Mouse (Mus musculus) stomach, embryonic 14.5 days (tissue): Measurements from ENCODE around the gene Adh1. TPM values are rescaled to one million over a fixed set of nuclear protein-coding genes. Genes with fewer than 3 reads are reported as not detected.

ENCODE experiments used
- ATAC-seq: fragments of 200-750 bp; cut with Nextera tagmentation; 2 replicates; pipeline ENCODE4 v1.8.0; 2017; ENCODE audit warnings: low read depth, moderate TSS enrichment; ENCODE audit not compliant: insufficient number of reproducible peaks, insufficient read depth, low FRiP score
- H3K27ac ChIP-seq: fragments of 300-500 bp; sonication (generic); 2 replicates; pipeline ENCODE4 v1.5.1; 2014; ENCODE audit warnings: mild to moderate bottlenecking, low read length, moderate library complexity, mixed read lengths
- H3K27me3 ChIP-seq: fragments of 300-500 bp; sonication (generic); 2 replicates; pipeline ENCODE4 v1.6.1; 2014; ENCODE audit warnings: low read length, control low read depth, mixed read lengths; ENCODE audit not compliant: control insufficient read depth, insufficient read depth
- H3K36me3 ChIP-seq: fragments of 300-500 bp; sonication (generic); 2 replicates; pipeline ENCODE4 v1.6.1; 2014; ENCODE audit warnings: mild to moderate bottlenecking, control low read depth, low read length, moderate library complexity, mixed read lengths; ENCODE audit not compliant: control insufficient read depth, insufficient read depth
- H3K4me1 ChIP-seq: fragments of 300-500 bp; sonication (generic); 2 replicates; pipeline ENCODE4 v1.6.1; 2014; ENCODE audit warnings: low read length, control low read depth, mixed read lengths; ENCODE audit not compliant: control insufficient read depth, insufficient read depth
- H3K4me2 ChIP-seq: fragments of 300-500 bp; sonication (generic); replicated peaks from 2 replicates; pipeline ENCODE4 v1.6.1; 2014; ENCODE audit warnings: low read depth, low read length, control low read depth
- H3K4me3 ChIP-seq: fragments of 300-500 bp; sonication (generic); 2 replicates; pipeline ENCODE4 v1.5.1; 2014; ENCODE audit warnings: low read depth, low read length, control low read depth
- H3K9ac ChIP-seq: fragments of 300-500 bp; sonication (generic); replicated peaks from 2 replicates; pipeline ENCODE4 v1.6.1; 2014; ENCODE audit warnings: low read depth, mild to moderate bottlenecking, control low read depth, low read length, moderate library complexity, mixed read lengths
- H3K9me3 ChIP-seq: fragments of 300-500 bp; sonication (generic); 2 replicates; pipeline ENCODE4 v1.6.1; 2016; ENCODE audit warnings: low read depth, low read length, control low read depth; ENCODE audit not compliant: control insufficient read depth
- WGBS: fragments of 180-500 bp; shearing (Covaris S2); extraction: QIAGEN DNeasy Blood & Tissue Kit; methylation state at CpG from one replicate; pipeline ENCODE4 v1.1.7; 2014; 5-methylcytosine and 5-hydroxymethylcytosine counted together
- polyA plus RNA-seq: library from polyadenylated mRNA; unstranded; fragments of >200 nt; fragmentation: Nextera tagmentation; extraction: Ambion mirVana; gene quantifications from 2 replicates; pipeline ENCODE4 v1.2.1, GENCODE M21; 2014

Adh1 gene
- polyA plus RNA-seq, 1 experiment from 2014 or later: 9.9 TPM

DNA sequence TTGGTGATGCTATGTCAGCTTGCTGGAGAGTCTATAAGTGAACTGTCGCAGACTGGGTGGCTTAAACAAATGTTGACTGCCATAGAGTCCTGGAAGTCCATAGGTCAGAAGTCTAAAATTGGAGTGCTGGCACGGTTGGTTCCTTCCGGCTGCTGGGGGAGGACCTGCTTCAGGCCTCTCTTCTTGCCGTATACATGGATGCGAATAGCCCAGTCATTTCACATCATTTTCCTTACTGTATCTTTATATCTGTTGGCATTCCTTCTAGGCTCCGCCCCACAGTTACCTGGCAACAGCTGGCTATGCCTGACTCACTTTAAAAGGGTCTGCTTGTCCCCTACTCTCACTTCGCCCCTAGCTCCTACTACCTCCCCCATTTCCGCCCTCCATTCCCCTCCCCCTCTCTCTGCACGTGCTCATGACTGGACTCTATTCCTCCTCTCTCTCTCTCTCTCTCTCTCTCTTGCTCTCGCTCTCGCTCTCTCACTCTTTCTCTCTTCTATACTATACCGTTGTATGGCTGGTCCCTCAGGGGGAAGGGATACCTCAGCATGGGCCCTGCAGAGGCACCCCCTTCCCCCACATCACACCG is 36.3 kb upstream of the Adh1 start:
- H3K4me1 ChIP-seq: no peaks in the 10 kb centered on the region
- no peak overlapping the region for H3K4me3 ChIP-seq
- no peaks in the 10 kb centered on the region for H3K36me3 ChIP-seq
- WGBS: 80% methylated on average over 13 of the region's 13 CpGs
- no peak overlapping the region for H3K4me2 ChIP-seq
- no peaks in the 10 kb centered on the region for H3K9me3 ChIP-seq
- no peaks in the 10 kb centered on the region for H3K27me3 ChIP-seq
- ATAC-seq: no peak
- no peak overlapping the region for H3K27ac ChIP-seq
- no peak overlapping the region for H3K9ac ChIP-seq

DNA sequence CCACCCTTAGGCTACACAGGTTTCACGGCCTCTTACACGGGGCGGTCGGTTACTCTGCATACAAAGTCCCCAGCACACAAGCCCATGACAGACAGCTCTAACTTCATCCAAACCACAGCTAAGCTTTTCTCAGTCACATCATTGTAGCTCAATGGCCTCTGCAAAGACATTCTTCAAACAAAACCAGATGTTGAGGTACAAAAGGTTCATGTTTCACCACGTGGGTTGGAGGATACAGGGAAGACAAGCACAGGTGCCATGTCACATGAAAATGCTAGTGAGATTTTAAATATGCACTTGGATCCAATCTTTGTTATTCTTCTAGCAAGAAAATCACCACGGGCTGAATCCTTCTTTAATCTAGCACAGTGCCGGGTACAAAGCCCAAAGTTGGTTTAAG is 35.5 kb upstream of the Adh1 start:
- no peaks in the 10 kb centered on the region for H3K36me3 ChIP-seq
- ATAC-seq: no peak
- H3K27ac ChIP-seq: no peak overlapping the region
- H3K4me1 ChIP-seq: no peaks in the 10 kb centered on the region
- H3K27me3 ChIP-seq: no peaks in the 10 kb centered on the region
- H3K9ac ChIP-seq: no peak overlapping the region
- H3K4me2 ChIP-seq: no peak overlapping the region
- no peak overlapping the region for H3K4me3 ChIP-seq
- no peaks in the 10 kb centered on the region for H3K9me3 ChIP-seq
- WGBS: 69% methylated on average over 6 of the region's 7 CpGs

DNA sequence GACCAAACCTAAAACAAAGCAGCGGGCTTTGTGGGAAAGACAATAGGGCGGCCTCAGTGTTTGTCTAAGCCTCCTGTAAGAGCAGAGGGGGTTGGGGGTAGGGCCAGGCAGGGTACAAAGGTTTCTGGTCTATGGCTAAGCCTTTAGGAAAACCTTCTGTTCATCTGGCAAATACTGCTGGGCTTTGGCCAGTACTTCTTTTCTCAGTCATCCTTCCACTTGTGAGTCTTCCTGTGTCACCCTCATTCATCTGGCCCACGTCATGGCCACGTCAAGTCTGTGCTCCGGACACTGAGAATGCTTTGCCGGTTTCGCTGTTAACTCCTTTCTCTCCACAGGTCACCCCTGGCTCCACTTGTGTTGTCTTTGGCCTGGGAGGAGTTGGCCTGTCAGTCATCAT is 34.9 kb upstream of the Adh1 start:
- H3K4me1 ChIP-seq: no peaks in the 10 kb centered on the region
- H3K4me2 ChIP-seq: no peak overlapping the region
- H3K27me3 ChIP-seq: no peaks in the 10 kb centered on the region
- 61% methylated on average over 7 of the region's 7 CpGs for WGBS
- H3K9ac ChIP-seq: no peak overlapping the region
- H3K4me3 ChIP-seq: no peak overlapping the region
- H3K27ac ChIP-seq: no peak overlapping the region
- H3K9me3 ChIP-seq: no peaks in the 10 kb centered on the region
- no peaks in the 10 kb centered on the region for H3K36me3 ChIP-seq
- peak; percentile 47; the same call in 1 of the 2 replicates for ATAC-seq

DNA sequence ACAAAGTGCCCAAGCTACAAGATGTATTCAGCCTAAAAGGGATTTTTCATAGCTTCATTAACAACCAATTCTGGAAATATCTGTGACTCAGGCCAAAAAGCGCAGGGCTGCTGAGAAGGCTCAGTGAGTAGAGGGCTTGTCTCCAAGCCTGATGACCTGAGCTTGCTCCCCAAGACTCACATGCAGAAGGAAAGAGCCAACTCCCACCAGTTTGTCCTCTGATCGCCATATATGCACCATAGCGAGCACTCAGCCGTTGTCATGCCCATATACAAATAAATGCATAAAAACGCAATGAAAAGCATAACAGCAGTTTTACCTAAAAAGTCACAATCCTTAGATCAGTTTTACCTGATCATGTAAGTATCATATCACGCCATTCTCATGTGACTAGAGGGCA is 34.3 kb upstream of the Adh1 start:
- H3K9ac ChIP-seq: no peak overlapping the region
- no peak overlapping the region for H3K4me3 ChIP-seq
- H3K4me1 ChIP-seq: no peaks in the 10 kb centered on the region
- no peak overlapping the region for H3K27ac ChIP-seq
- no peaks in the 10 kb centered on the region for H3K36me3 ChIP-seq
- H3K27me3 ChIP-seq: no peaks in the 10 kb centered on the region
- ATAC-seq: no peak
- H3K4me2 ChIP-seq: no peak overlapping the region
- WGBS: 92% methylated on average over 6 of the region's 6 CpGs
- H3K9me3 ChIP-seq: no peaks in the 10 kb centered on the region

DNA sequence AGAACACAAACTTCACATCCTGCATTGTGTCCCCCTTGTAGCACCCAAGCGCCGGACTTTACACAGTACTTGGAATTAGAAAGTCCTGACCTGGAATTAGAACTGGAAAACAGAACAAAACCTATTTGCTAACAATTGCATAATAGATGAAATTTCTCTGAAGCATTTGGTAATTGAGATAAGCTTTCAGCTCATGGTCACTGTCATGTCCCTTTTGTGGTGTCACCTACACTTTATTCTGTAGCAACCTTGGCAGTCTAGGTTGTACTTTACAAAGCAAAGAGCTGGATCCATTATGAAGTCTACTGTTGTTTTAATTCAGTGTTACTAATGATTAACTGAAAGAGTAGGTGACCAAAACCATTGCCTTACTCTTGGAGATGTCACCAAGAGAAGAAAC is 33.7 kb upstream of the Adh1 start:
- Histone ChIP-seq H3K4me3 (no peak overlapping the region), H3K27ac (no peak overlapping the region), H3K4me2 (no peak overlapping the region), H3K9ac (no peak overlapping the region), H3K27me3 (no peaks in the 10 kb centered on the region), H3K36me3 (no peaks in the 10 kb centered on the region), H3K4me1 (no peaks in the 10 kb centered on the region), H3K9me3 (no peaks in the 10 kb centered on the region)
- WGBS: 88% methylated on average over 2 of the region's 2 CpGs
- ATAC-seq: no peak

DNA sequence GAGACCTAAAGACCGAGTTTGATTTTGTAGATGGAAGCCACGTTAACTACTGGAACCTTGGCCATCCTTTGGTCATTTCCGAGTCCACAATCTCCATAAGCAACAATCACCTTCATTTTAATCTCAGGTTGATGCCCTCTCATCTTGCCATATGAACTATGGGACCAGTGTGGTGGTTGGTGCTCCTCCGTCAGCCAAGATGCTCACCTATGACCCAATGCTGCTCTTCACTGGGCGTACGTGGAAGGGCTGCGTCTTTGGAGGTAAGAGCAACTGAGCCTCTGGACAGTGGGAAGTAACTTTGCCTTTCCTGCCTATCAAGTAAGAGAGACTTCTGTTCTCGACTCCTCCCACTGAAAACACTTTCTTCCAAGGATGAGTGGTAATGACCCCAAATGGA is 33.0 kb upstream of the Adh1 start:
- no peak overlapping the region for H3K9ac ChIP-seq
- no peak overlapping the region for H3K4me2 ChIP-seq
- H3K4me3 ChIP-seq: no peak overlapping the region
- H3K36me3 ChIP-seq: no peaks in the 10 kb centered on the region
- H3K27me3 ChIP-seq: no peaks in the 10 kb centered on the region
- H3K27ac ChIP-seq: no peak overlapping the region
- ATAC-seq: no peak
- H3K9me3 ChIP-seq: no peaks in the 10 kb centered on the region
- H3K4me1 ChIP-seq: no peaks in the 10 kb centered on the region
- 93% methylated on average over 8 of the region's 8 CpGs for WGBS

DNA sequence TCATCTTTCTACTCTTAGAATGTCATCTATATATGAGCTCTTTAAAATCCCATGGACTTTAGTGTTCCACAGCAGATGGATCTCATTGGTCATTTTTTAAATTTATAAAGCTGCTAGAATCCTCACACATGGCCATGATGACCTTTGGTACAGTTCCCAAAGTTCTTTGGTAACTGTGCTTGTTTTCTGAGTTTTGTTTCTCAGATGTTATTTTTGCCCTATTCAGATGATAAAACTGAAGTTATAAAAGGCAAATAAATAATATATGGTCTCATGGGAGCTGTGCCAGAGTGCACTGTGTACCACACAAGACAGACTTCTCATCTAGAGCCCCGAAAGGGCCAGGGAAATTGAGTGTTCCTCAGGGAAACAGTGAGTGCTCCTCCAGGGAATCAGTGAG is 31.3 kb upstream of the Adh1 start:
- H3K27me3 ChIP-seq: no peaks in the 10 kb centered on the region
- H3K27ac ChIP-seq: no peak overlapping the region
- no peak overlapping the region for H3K4me2 ChIP-seq
- no peak overlapping the region for H3K4me3 ChIP-seq
- ATAC-seq: no peak
- 88% methylated on average over 1 of the region's 1 CpGs for WGBS
- H3K9me3 ChIP-seq: no peaks in the 10 kb centered on the region
- no peak overlapping the region for H3K9ac ChIP-seq
- H3K36me3 ChIP-seq: no peaks in the 10 kb centered on the region
- no peaks in the 10 kb centered on the region for H3K4me1 ChIP-seq

DNA sequence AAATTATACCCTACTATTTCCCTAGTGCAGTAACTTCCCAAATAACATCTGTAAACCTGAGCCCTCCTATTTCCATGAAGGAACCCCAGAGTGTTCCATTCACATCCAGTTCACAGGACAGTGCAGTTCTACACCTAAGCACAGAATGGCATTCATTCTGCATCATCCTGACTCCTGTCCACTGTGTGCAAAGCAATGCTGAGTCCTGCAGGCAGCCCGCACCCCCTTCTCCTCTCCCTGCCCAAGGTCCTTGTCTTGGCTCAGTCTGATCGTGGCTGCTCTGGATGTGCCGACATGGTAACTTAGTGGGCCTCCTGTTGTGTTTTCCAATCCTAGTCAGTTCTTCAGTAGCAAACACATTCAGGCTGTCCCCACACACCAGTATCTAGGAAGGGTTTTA is 30.5 kb upstream of the Adh1 start:
- Histone ChIP-seq H3K9ac (no peak overlapping the region), H3K27ac (no peak overlapping the region), H3K4me1 (no peaks in the 10 kb centered on the region), H3K4me2 (no peak overlapping the region), H3K9me3 (no peaks in the 10 kb centered on the region), H3K27me3 (no peaks in the 10 kb centered on the region), H3K36me3 (no peaks in the 10 kb centered on the region), H3K4me3 (no peak overlapping the region)
- WGBS: 84% methylated on average over 3 of the region's 3 CpGs
- no peak for ATAC-seq

DNA sequence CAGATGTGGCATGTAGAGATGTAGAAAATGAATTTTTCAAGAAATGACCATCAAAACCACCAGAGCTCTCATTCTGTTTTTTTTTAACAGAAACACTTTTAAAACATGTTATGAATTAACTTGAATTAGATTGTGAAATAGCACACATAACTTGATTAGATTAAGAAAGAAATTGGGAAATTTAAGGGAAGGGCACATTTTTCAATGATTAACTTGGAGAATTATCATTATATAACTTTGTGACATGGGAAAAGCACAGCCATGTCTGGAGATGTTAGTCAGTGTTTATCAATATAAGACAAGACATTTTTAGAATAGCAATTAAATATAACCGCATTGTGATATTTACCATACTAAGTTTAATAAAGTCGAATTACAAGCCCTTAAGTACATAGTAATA is 29.3 kb upstream of the Adh1 start:
- H3K9me3 ChIP-seq: no peaks in the 10 kb centered on the region
- no peak overlapping the region for H3K4me3 ChIP-seq
- no peak overlapping the region for H3K27ac ChIP-seq
- H3K27me3 ChIP-seq: no peaks in the 10 kb centered on the region
- no peaks in the 10 kb centered on the region for H3K36me3 ChIP-seq
- no peak overlapping the region for H3K9ac ChIP-seq
- WGBS: 75% methylated on average over 2 of the region's 2 CpGs
- H3K4me1 ChIP-seq: no peaks in the 10 kb centered on the region
- no peak for ATAC-seq
- no peak overlapping the region for H3K4me2 ChIP-seq
